Mouse (Mus musculus): Measurements from ENCODE around the gene Muc5b.
A peak's percentile ranks its signal among the peaks of the same experiment; 100 is the strongest.

The Muc5b gene

GRCm38 (mm10) chr7:141902269-141902729, 63.4 kb downstream of the Muc5b start:
- DNase-seq (ENCODE audit: low spot score in 2 of 2), result peak; percentile 93 to 99

GRCm38 (mm10) chr7:141902791-141903190, 63.9 kb downstream of the Muc5b start:
- DNase-seq (ENCODE audit: low spot score in 2 of 2), result peak; percentile 35 to 69

GRCm38 (mm10) chr7:141908591-141908990, 69.7 kb downstream of the Muc5b start:
- no peak for DNase-seq (ENCODE audit: low spot score in 2 of 2)

GRCm38 (mm10) chr7:141911305-141911704, 72.4 kb downstream of the Muc5b start:
- DNase-seq (ENCODE audit: low spot score in 2 of 2), result no peak

- DNase-seq (ENCODE audit: low spot score in 2 of 2), result no peak
Observed at GRCm38 (mm10) chr7:141918407-141918806, 79.5 kb downstream of the Muc5b start, which contains the start of gene Tollip. Tollip (minus strand) TSS chr7:141918507.

Measured in left cerebral cortex, adult 9 months (tissue).